Mouse (Mus musculus) CH12.LX (cell line): ENCODE data around the gene Mrps2. TPM values are rescaled to one million over a fixed set of nuclear protein-coding genes. Genes with fewer than 3 reads are reported as not detected.

Source experiments
- DNase-seq: peaks from one replicate; pipeline ENCODE4 v3.0.0-alpha.2; 2013; ENCODE audit errors: extremely low read depth
- H3K27ac ChIP-seq: 2 replicates; pipeline ENCODE4 v1.5.1; 2012; ENCODE audit warnings: low read depth, mild to moderate bottlenecking, control low read depth, moderate library complexity; ENCODE audit not compliant: insufficient read depth
- H3K27me3 ChIP-seq: replicated peaks from 2 replicates; pipeline ENCODE3; 2012; ENCODE audit warnings: inconsistent platforms
- H3K36me3 ChIP-seq, 2 experiments: replicated peaks in 1 of 2; 2 replicates each; pipeline versions ENCODE3 to v1.6.1; 2012; ENCODE audit warnings: inconsistent platforms in 1 of 2, low read length in 1 of 2, mild to moderate bottlenecking in 1 of 2, mixed read lengths in 1 of 2, moderate library complexity in 1 of 2; ENCODE audit not compliant: control insufficient read depth in 1 of 2, insufficient read depth in 1 of 2
- H3K4me1 ChIP-seq, 2 experiments: 2 replicates each; pipeline ENCODE4 v1.6.1; 2012; ENCODE audit warnings: inconsistent platforms in 1 of 2, moderate library complexity in 1 of 2; ENCODE audit not compliant: insufficient read depth in 2 of 2, control insufficient read depth in 1 of 2
- H3K4me2 ChIP-seq: 2 replicates; pipeline ENCODE4 v1.6.1; 2012; ENCODE audit warnings: low read depth, mild to moderate bottlenecking, control low read depth; ENCODE audit not compliant: poor library complexity, insufficient read depth, severe bottlenecking
- H3K4me3 ChIP-seq, 3 experiments: fragments of 150-350 bp in 1 of 3; sonication (generic) in 1 of 3; replicated peaks in 1 of 3; 2 replicates each; pipeline versions ENCODE3 to v1.5.1; 2011 to 2012; ENCODE audit warnings: low read depth in 2 of 3, low read length in 2 of 3, mild to moderate bottlenecking in 2 of 3, moderate library complexity in 2 of 3, control low read depth in 1 of 3, improper control_type of control experiment in 1 of 3, inconsistent platforms in 1 of 3, mixed read lengths in 1 of 3; ENCODE audit not compliant: poor library complexity in 1 of 3
- H3K79me2 ChIP-seq: replicated peaks from 2 replicates; pipeline ENCODE4 v1.6.1; 2012; ENCODE audit warnings: mild to moderate bottlenecking, moderate library complexity; ENCODE audit not compliant: control insufficient read depth, poor library complexity, insufficient read depth, severe bottlenecking; ENCODE audit errors: extremely low read depth
- H3K9ac ChIP-seq: 2 replicates; pipeline ENCODE4 v1.6.1; 2012; ENCODE audit warnings: low read depth, mild to moderate bottlenecking, control low read depth, moderate library complexity; ENCODE audit not compliant: insufficient read depth
- H3K9me3 ChIP-seq: replicated peaks from 2 replicates; pipeline ENCODE3; 2012; ENCODE audit warnings: low read length, inconsistent platforms, mixed read lengths
- BHLHE40 ChIP-seq: IDR thresholded peaks from 2 replicates; pipeline ENCODE4 v1.6.1; 2011; ENCODE audit warnings: mild to moderate bottlenecking, low read depth, low read length, improper control_type of control experiment
- CHD2 ChIP-seq: IDR thresholded peaks from 2 replicates; pipeline ENCODE4 v1.6.1; 2011; ENCODE audit warnings: low read length, improper control_type of control experiment
- CTCF ChIP-seq, 2 experiments: IDR thresholded peaks in 1 of 2; conservative IDR thresholded peaks in 1 of 2; 2 replicates each; pipeline ENCODE4 v1.5.1; 2011 to 2012; ENCODE audit warnings: low read depth in 2 of 2, low read length in 2 of 2, improper control_type of control experiment in 1 of 2, inconsistent platforms in 1 of 2, mild to moderate bottlenecking in 1 of 2, moderate library complexity in 1 of 2
- ELF1 ChIP-seq: IDR thresholded peaks from 2 replicates; pipeline ENCODE4 v1.6.1; 2014; ENCODE audit warnings: low read depth, mild to moderate bottlenecking, inconsistent platforms, low read length, improper control_type of control experiment
- EP300 ChIP-seq: IDR thresholded peaks from 2 replicates; pipeline ENCODE4 v1.6.1; 2011; ENCODE audit warnings: low read length, improper control_type of control experiment
- GABPA ChIP-seq: IDR thresholded peaks from 2 replicates; pipeline ENCODE4 v1.6.1; 2012; ENCODE audit warnings: low read depth, low read length, improper control_type of control experiment, inconsistent platforms; ENCODE audit not compliant: insufficient replicate concordance
- HCFC1 ChIP-seq: IDR thresholded peaks from 2 replicates; pipeline ENCODE4 v1.6.1; 2012; ENCODE audit warnings: low read depth, mild to moderate bottlenecking, inconsistent platforms, low read length, improper control_type of control experiment
- IRF4 ChIP-seq: IDR thresholded peaks from 2 replicates; pipeline ENCODE4 v1.6.1; 2014; ENCODE audit warnings: low read depth, mild to moderate bottlenecking, inconsistent platforms, low read length, improper control_type of control experiment
- JUN ChIP-seq: IDR thresholded peaks from 2 replicates; pipeline ENCODE4 v1.6.1; 2011; ENCODE audit warnings: low read depth, mild to moderate bottlenecking, low read length, improper control_type of control experiment, moderate library complexity; ENCODE audit not compliant: insufficient read depth
- KAT2A ChIP-seq: IDR thresholded peaks from 2 replicates; pipeline ENCODE4 v1.6.1; 2012; ENCODE audit warnings: low read length, improper control_type of control experiment, inconsistent platforms; ENCODE audit not compliant: insufficient replicate concordance
- MAFK ChIP-seq: IDR thresholded peaks from 2 replicates; pipeline ENCODE4 v1.6.1; 2011; ENCODE audit warnings: low read length, improper control_type of control experiment; ENCODE audit not compliant: insufficient replicate concordance
- MAX ChIP-seq: IDR thresholded peaks from 2 replicates; pipeline ENCODE4 v1.6.1; 2011; ENCODE audit warnings: low read length, improper control_type of control experiment
- MAZ ChIP-seq: IDR thresholded peaks from 2 replicates; pipeline ENCODE4 v1.6.1; 2012; ENCODE audit warnings: low read depth, mild to moderate bottlenecking, inconsistent platforms, low read length, improper control_type of control experiment, moderate library complexity
- MEF2A ChIP-seq: IDR thresholded peaks from 2 replicates; pipeline ENCODE4 v1.6.1; 2014; ENCODE audit warnings: low read depth, mild to moderate bottlenecking, inconsistent platforms, low read length, improper control_type of control experiment, borderline replicate concordance
- MXI1 ChIP-seq: IDR thresholded peaks from 2 replicates; pipeline ENCODE4 v1.6.1; 2011; ENCODE audit warnings: mild to moderate bottlenecking, low read depth, low read length, improper control_type of control experiment
- MYC ChIP-seq: IDR thresholded peaks from 2 replicates; pipeline ENCODE4 v1.6.1; 2011; ENCODE audit warnings: low read depth, mild to moderate bottlenecking, improper control_type of control experiment, low read length
- NRF1 ChIP-seq: IDR thresholded peaks from 2 replicates; pipeline ENCODE4 v1.6.1; 2014; ENCODE audit warnings: low read depth, mild to moderate bottlenecking, inconsistent platforms, low read length, improper control_type of control experiment, moderate library complexity
- PAX5 ChIP-seq: IDR thresholded peaks from 2 replicates; pipeline ENCODE4 v1.6.1; 2012; ENCODE audit warnings: low read length, inconsistent platforms, mixed read lengths
- POLR2A ChIP-seq: IDR thresholded peaks from 2 replicates; pipeline ENCODE4 v1.6.1; 2011; ENCODE audit warnings: low read depth, mild to moderate bottlenecking, improper control_type of control experiment, low read length
- RAD21 ChIP-seq: IDR thresholded peaks from 2 replicates; pipeline ENCODE4 v1.6.1; 2011; ENCODE audit warnings: low read depth, mild to moderate bottlenecking, low read length, improper control_type of control experiment, moderate library complexity
- SIN3A ChIP-seq: IDR thresholded peaks from 2 replicates; pipeline ENCODE4 v1.6.1; 2012; ENCODE audit warnings: low read length, improper control_type of control experiment, inconsistent platforms
- SMC3 ChIP-seq: IDR thresholded peaks from 2 replicates; pipeline ENCODE4 v1.6.1; 2011; ENCODE audit warnings: low read depth, low read length, improper control_type of control experiment
- TCF12 ChIP-seq: IDR thresholded peaks from 2 replicates; pipeline ENCODE4 v1.6.1; 2014; ENCODE audit warnings: low read depth, mild to moderate bottlenecking, inconsistent platforms, low read length, improper control_type of control experiment
- UBTF ChIP-seq: IDR thresholded peaks from 2 replicates; pipeline ENCODE4 v1.6.1; 2012; ENCODE audit warnings: low read depth, mild to moderate bottlenecking, inconsistent platforms, low read length, improper control_type of control experiment, moderate library complexity
- USF2 ChIP-seq: conservative IDR thresholded peaks from 2 replicates; pipeline ENCODE4 v1.6.1; 2011; ENCODE audit warnings: low read depth, low read length, improper control_type of control experiment
- ZC3H11A ChIP-seq: IDR thresholded peaks from 2 replicates; pipeline ENCODE4 v1.6.1; 2012; ENCODE audit warnings: low read depth, mild to moderate bottlenecking, inconsistent platforms, low read length, improper control_type of control experiment
- ZNF384 ChIP-seq: IDR thresholded peaks from 2 replicates; pipeline ENCODE4 v1.6.1; 2012; ENCODE audit warnings: low read depth, low read length, improper control_type of control experiment, inconsistent platforms
- dilution Hi-C: fragments of 300-500 bp; cut with MboI; formaldehyde crosslinking; loops from 2 replicates; pipeline ENCODE4 v1.14.3; 2020; ENCODE audit warnings: low sequenced_read_pairs; ENCODE audit not compliant: extremely low pct_unique_long_range_greater_than_20kb, extremely low pct_ligation_motif_present
- in situ Hi-C: fragments of 300-500 bp; cut with MboI; formaldehyde crosslinking; loops from 3 replicates; pipeline ENCODE4 v1.14.3; 2019; ENCODE audit warnings: low sequenced_read_pairs, low pct_ligation_motif_present, low pct_unique_long_range_greater_than_20kb, mixed read lengths
- polyA plus RNA-seq: library from polyadenylated mRNA; unstranded; fragments of >175 nt; gene quantifications from 2 replicates; pipeline ENCODE4 v1.2.1, GENCODE M21; 2012; ENCODE audit warnings: low read depth; ENCODE audit not compliant: insufficient read length
- total RNA-seq, 2 experiments: library from RNA; depleted of rRNA; stranded (reverse); fragments of 300-350 nt in 1 of 2; fragments of >200 nt in 1 of 2; gene quantifications; 2 replicates each; pipeline ENCODE4 v1.2.3; 2012 to 2014

The Mrps2 gene
- total and polyA plus RNA-seq, 3 experiments, result 21.3 to 78.5 (median 46.6) TPM

GRCm38 (mm10) chr2:28514489-28514888 is 46.6 kb downstream of the Mrps2 start:
- Histone ChIP-seq H3K4me2 (peak overlapping the region; percentile 95), H3K9me3 (no peaks in the 10 kb centered on the region), H3K27ac (no peak overlapping the region), H3K9ac (0 out of 2 replicates have a peak overlapping the region, but pooled peaks have one; percentile 11), H3K4me1 (peaks cover 31 to 48% of the 10 kb centered on the region in 2 experiments), H3K4me3 (no peak overlapping the region), H3K27me3 (peaks cover 38% of the 10 kb centered on the region), H3K36me3 (peaks cover 0 to 5% of the 10 kb centered on the region in 2 experiments), H3K79me2 (no peaks in the 10 kb centered on the region)
- TF ChIP-seq MAFK (no peak), PAX5 (no peak), IRF4 (0 out of 2 replicates have a peak, but pooled peaks have one; percentile 52), MAX (no peak), SIN3A (peak; percentile 78), MAZ (peak; percentile 93), SMC3 (peak; percentile 83), CTCF (conservative IDR thresholded peaks at IDR 0.05 in 1 of 2, IDR thresholded peaks at IDR 0.05 in 1 of 2; ENCODE audit: low read depth in 2 of 2, low read length in 2 of 2) (peak; percentile 80 to 94), MXI1 (0 out of 2 replicates have a peak, but pooled peaks have one; percentile 8), CHD2 (peak; percentile 84), RAD21 (peak; percentile 84), TCF12 (peak; percentile 38; the same call in 1 of the 2 replicates)
- DNase-seq, result peak; percentile 89
- dilution Hi-C loops, result no loop called here
- in situ Hi-C loops, result loop anchor here (5.0 kb wide), 1 partner anchor 33 kb away; no protein-coding TSS in a partner anchor

- no peaks in the 10 kb centered on the region for H3K9me3 ChIP-seq
- dilution Hi-C loops, result no loop called here
- H3K36me3 ChIP-seq, result peaks cover 0 to 10% of the 10 kb centered on the region in 2 experiments
- peak; percentile 95 for DNase-seq
- H3K9ac ChIP-seq, result no peak overlapping the region
- TF ChIP-seq JUN (no peak), RAD21 (peak; percentile 91), BHLHE40 (0 out of 2 replicates have a peak, but pooled peaks have one; percentile 33), MAX (no peak), POLR2A (no peak), MYC (no peak), MEF2A (peak; percentile 43; the same call in 1 of the 2 replicates), EP300 (0 out of 2 replicates have a peak, but pooled peaks have one; percentile 15), HCFC1 (no peak), KAT2A (no peak), SMC3 (peak; percentile 98), ZNF384 (no peak), MAFK (no peak), UBTF (no peak), GABPA (no peak), CTCF (conservative IDR thresholded peaks at IDR 0.05 in 1 of 2, IDR thresholded peaks at IDR 0.05 in 1 of 2; ENCODE audit: low read depth in 2 of 2, low read length in 2 of 2) (peak; percentile 96 to 97), NRF1 (no peak), MXI1 (peak; percentile 93), TCF12 (peak; percentile 24; the same call in 1 of the 2 replicates), ELF1 (no peak), SIN3A (peak; percentile 91), ZC3H11A (peak; percentile 83), MAZ (peak; percentile 74; the same call in 1 of the 2 replicates), USF2 (no peak)
- in situ Hi-C loops, result no loop called here
- H3K4me1 ChIP-seq, result peaks cover 31 to 67% of the 10 kb centered on the region in 2 experiments
- H3K27ac ChIP-seq, result peak overlapping the region; percentile 49
- peaks cover 12% of the 10 kb centered on the region for H3K27me3 ChIP-seq
- no peak overlapping the region for H3K4me2 ChIP-seq
- H3K4me3 ChIP-seq, result no peak overlapping the region
- H3K79me2 ChIP-seq, result no peaks in the 10 kb centered on the region
These were observed 49.5 kb downstream of the Mrps2 start for GRCm38 (mm10) chr2:28517206-28517909.
